Mouse (Mus musculus) lung, postnatal 0 days (tissue): Measurements from ENCODE around the gene Rab23.

Experiments
- CTCF ChIP-seq: IDR thresholded peaks from 2 replicates; pipeline ENCODE4 v1.5.1; 2016; ENCODE audit warnings: antibody characterized with exemption, mild to moderate bottlenecking
- EP300 ChIP-seq: IDR thresholded peaks from 2 replicates; pipeline ENCODE4 v1.6.1; 2016; ENCODE audit warnings: antibody characterized with exemption, mild to moderate bottlenecking, control low read depth

DNA sequence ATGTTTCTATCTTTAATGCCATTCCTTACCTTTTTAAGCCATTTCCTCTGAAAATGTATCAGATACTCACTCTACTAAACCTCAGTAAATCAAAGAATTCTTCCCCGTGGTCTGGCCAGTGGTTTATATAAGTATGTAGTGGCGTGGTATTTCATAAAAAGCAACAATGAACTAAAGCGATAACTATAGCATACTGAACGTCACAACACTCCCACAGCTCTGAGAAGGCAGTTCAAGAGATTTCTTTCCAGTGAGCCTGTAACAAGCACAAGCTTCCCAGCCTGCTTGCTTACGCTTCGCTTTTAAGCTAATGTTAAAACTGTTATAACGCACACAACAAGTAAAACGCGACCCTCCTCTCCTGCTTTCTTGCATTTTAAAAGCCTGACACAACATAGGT lies 52.4 kb downstream of the Rab23 start:
- TF ChIP-seq CTCF = no peak
- TF ChIP-seq EP300 = no peak
